Mouse (Mus musculus): ENCODE data around the gene Wfdc2. TPM values are rescaled to one million over a fixed set of nuclear protein-coding genes. Genes with fewer than 3 reads are reported as not detected.
"Not testable (repeated sequence)": the region's sequence is repeated elsewhere in the genome, so short reads cannot be mapped to it uniquely, and the experiment has no call there.

The Wfdc2 gene
- polyA plus RNA-seq, 1 experiment from 2014 or later: 11.9 TPM

- no peaks in the 10 kb centered on the region for H3K4me1 ChIP-seq (replicated peaks; ENCODE audit: control insufficient read depth, insufficient read depth, low read length)
- H3K4me2 ChIP-seq (replicated peaks; ENCODE audit: low read depth): no peak overlapping the region
- H3K36me3 ChIP-seq (ENCODE audit: control insufficient read depth, insufficient read depth): no peaks in the 10 kb centered on the region
- H3K9ac ChIP-seq (ENCODE audit: low read depth, low read length): no peak overlapping the region
- H3K27me3 ChIP-seq (replicated peaks; ENCODE audit: control insufficient read depth, insufficient read depth, low read length): no peaks in the 10 kb centered on the region
- no peak overlapping the region for H3K4me3 ChIP-seq (ENCODE audit: low read depth, low read length)
- ATAC-seq: no peak
- no peak overlapping the region for H3K27ac ChIP-seq (ENCODE audit: low read depth, low read length)
- peak; percentile 46 for TF ChIP-seq CTCF (IDR thresholded peaks at IDR 0.05; ENCODE audit: low read depth)
- no peaks in the 10 kb centered on the region for H3K9me3 ChIP-seq (ENCODE audit: control insufficient read depth)
- 89% methylated on average over 2 of the region's 2 CpGs for WGBS
Observed at GRCm38 (mm10) chr2:164566997-164567396, 4.8 kb downstream of the Wfdc2 start.

- Histone ChIP-seq H3K4me2 (replicated peaks; ENCODE audit: low read depth) (no peak overlapping the region), H3K4me1 (replicated peaks; ENCODE audit: control insufficient read depth, insufficient read depth, low read length) (no peaks in the 10 kb centered on the region), H3K27ac (ENCODE audit: low read depth, low read length) (no peak overlapping the region), H3K27me3 (replicated peaks; ENCODE audit: control insufficient read depth, insufficient read depth, low read length) (no peaks in the 10 kb centered on the region), H3K9ac (ENCODE audit: low read depth, low read length) (no peak overlapping the region), H3K9me3 (ENCODE audit: control insufficient read depth) (no peaks in the 10 kb centered on the region), H3K36me3 (ENCODE audit: control insufficient read depth, insufficient read depth) (no peaks in the 10 kb centered on the region), H3K4me3 (ENCODE audit: low read depth, low read length) (no peak overlapping the region)
- no peak for TF ChIP-seq CTCF (IDR thresholded peaks at IDR 0.05; ENCODE audit: low read depth)
- ATAC-seq: no peak
- WGBS: 78% methylated on average over 5 of the region's 5 CpGs
Observed at GRCm38 (mm10) chr2:164567460-164567859, 5.2 kb downstream of the Wfdc2 start.

- ATAC-seq; H3K4me3 ChIP-seq (ENCODE audit: low read depth, low read length); H3K4me1 ChIP-seq (replicated peaks; ENCODE audit: control insufficient read depth, insufficient read depth, low read length); H3K27me3 ChIP-seq (replicated peaks; ENCODE audit: control insufficient read depth, insufficient read depth, low read length); H3K9ac ChIP-seq (ENCODE audit: low read depth, low read length); H3K27ac ChIP-seq (ENCODE audit: low read depth, low read length); H3K9me3 ChIP-seq (ENCODE audit: control insufficient read depth); H3K36me3 ChIP-seq (ENCODE audit: control insufficient read depth, insufficient read depth); H3K4me2 ChIP-seq (replicated peaks; ENCODE audit: low read depth): not testable (repeated sequence)
- 81% methylated on average over 6 of the region's 6 CpGs for WGBS
Observed at GRCm38 (mm10) chr2:164573359-164573758, 11.1 kb downstream of the Wfdc2 start, which contains the start of gene Spint3. Gene Spint3 (minus strand): TSS chr2:164573459.

- H3K27me3 ChIP-seq (replicated peaks; ENCODE audit: control insufficient read depth, insufficient read depth, low read length); H3K36me3 ChIP-seq (ENCODE audit: control insufficient read depth, insufficient read depth); H3K9me3 ChIP-seq (ENCODE audit: control insufficient read depth); H3K4me3 ChIP-seq (ENCODE audit: low read depth, low read length); ATAC-seq; H3K9ac ChIP-seq (ENCODE audit: low read depth, low read length); H3K4me2 ChIP-seq (replicated peaks; ENCODE audit: low read depth); H3K4me1 ChIP-seq (replicated peaks; ENCODE audit: control insufficient read depth, insufficient read depth, low read length); H3K27ac ChIP-seq (ENCODE audit: low read depth, low read length): not testable (repeated sequence)
- WGBS: 51% methylated on average over 13 of the region's 13 CpGs
Observed at GRCm38 (mm10) chr2:164585025-164585725, 23.0 kb downstream of the Wfdc2 start, which contains the start of gene Wfdc6a. Gene Wfdc6a (minus strand): TSS chr2:164585447.

GRCm38 (mm10) chr2:164592014-164592413 is 29.8 kb downstream of the Wfdc2 start:
- Histone ChIP-seq H3K4me1 (replicated peaks; ENCODE audit: control insufficient read depth, insufficient read depth, low read length) (no peaks in the 10 kb centered on the region), H3K36me3 (ENCODE audit: control insufficient read depth, insufficient read depth) (no peaks in the 10 kb centered on the region), H3K9me3 (ENCODE audit: control insufficient read depth) (no peaks in the 10 kb centered on the region), H3K9ac (ENCODE audit: low read depth, low read length) (no peak overlapping the region), H3K4me2 (replicated peaks; ENCODE audit: low read depth) (no peak overlapping the region), H3K27me3 (replicated peaks; ENCODE audit: control insufficient read depth, insufficient read depth, low read length) (no peaks in the 10 kb centered on the region), H3K27ac (ENCODE audit: low read depth, low read length) (no peak overlapping the region), H3K4me3 (ENCODE audit: low read depth, low read length) (no peak overlapping the region)
- WGBS: 5% methylated on average over 4 of the region's 4 CpGs
- peak; percentile 86 for TF ChIP-seq CTCF (IDR thresholded peaks at IDR 0.05; ENCODE audit: low read depth)
- ATAC-seq: no peak

GRCm38 (mm10) chr2:164593494-164593893 is 31.3 kb downstream of the Wfdc2 start, which contains the start of gene Eppin:
Gene Eppin (minus strand): TSS chr2:164593594.
- H3K36me3 ChIP-seq (ENCODE audit: control insufficient read depth, insufficient read depth): no peaks in the 10 kb centered on the region
- no peaks in the 10 kb centered on the region for H3K27me3 ChIP-seq (replicated peaks; ENCODE audit: control insufficient read depth, insufficient read depth, low read length)
- no peak within 1 kb of the TSS for H3K4me2 ChIP-seq (replicated peaks; ENCODE audit: low read depth)
- TF ChIP-seq CTCF (IDR thresholded peaks at IDR 0.05; ENCODE audit: low read depth): no peak
- no peaks in the 10 kb centered on the region for H3K9me3 ChIP-seq (ENCODE audit: control insufficient read depth)
- 80% methylated on average over 4 of the region's 4 CpGs for WGBS
- no peak within 1 kb of the TSS for H3K27ac ChIP-seq (ENCODE audit: low read depth, low read length)
- no peak for ATAC-seq
- H3K4me1 ChIP-seq (replicated peaks; ENCODE audit: control insufficient read depth, insufficient read depth, low read length): no peaks in the 10 kb centered on the region
- no peak within 1 kb of the TSS for H3K4me3 ChIP-seq (ENCODE audit: low read depth, low read length)
- no peak within 1 kb of the TSS for H3K9ac ChIP-seq (ENCODE audit: low read depth, low read length)
